Mouse (Mus musculus) forebrain, embryonic 14.5 days (tissue): ENCODE measurements around the gene Csf2rb2. TPM values are rescaled to one million over a fixed set of nuclear protein-coding genes. Genes with fewer than 3 reads are reported as not detected.
"Not testable (repeated sequence)": the region's sequence is repeated elsewhere in the genome, so short reads cannot be mapped to it uniquely, and the experiment has no call there.

Experiments used
- ATAC-seq: fragments of 200-750 bp; cut with Nextera tagmentation; 2 replicates; pipeline ENCODE4 v1.8.0; 2017; ENCODE audit warnings: mild to moderate bottlenecking, moderate library complexity
- DNase-seq: peaks from one replicate; pipeline ENCODE4 v3.0.0-alpha.2; 2015; ENCODE audit warnings: low spot score
- H3K27ac ChIP-seq: fragments of 300-500 bp; sonication (generic); 2 replicates; pipeline ENCODE4 v1.5.1; 2014; ENCODE audit warnings: low read depth, mild to moderate bottlenecking, control low read depth, low read length, moderate library complexity
- H3K27me3 ChIP-seq: fragments of 300-500 bp; sonication (generic); replicated peaks from 2 replicates; pipeline ENCODE4 v1.6.1; 2014; ENCODE audit warnings: low read length, control low read depth, mixed read lengths; ENCODE audit not compliant: control insufficient read depth, insufficient read depth
- H3K36me3 ChIP-seq: fragments of 300-500 bp; sonication (generic); 2 replicates; pipeline ENCODE4 v1.6.1; 2014; ENCODE audit warnings: low read length, control low read depth; ENCODE audit not compliant: control insufficient read depth, insufficient read depth
- H3K4me1 ChIP-seq: fragments of 300-500 bp; sonication (generic); 2 replicates; pipeline ENCODE4 v1.6.1; 2014; ENCODE audit warnings: antibody characterized with exemption, low read length, control low read depth; ENCODE audit not compliant: control insufficient read depth, insufficient read depth
- H3K4me2 ChIP-seq: fragments of 300-500 bp; sonication (generic); 2 replicates; pipeline ENCODE4 v1.6.1; 2014; ENCODE audit warnings: mild to moderate bottlenecking, control low read depth, low read length
- H3K4me3 ChIP-seq: fragments of 300-500 bp; sonication (generic); 2 replicates; pipeline ENCODE4 v1.5.1; 2014; ENCODE audit warnings: low read depth, low read length, control low read depth
- H3K9ac ChIP-seq: fragments of 300-500 bp; sonication (generic); 2 replicates; pipeline ENCODE4 v1.6.1; 2014; ENCODE audit warnings: mild to moderate bottlenecking, low read length, control low read depth, moderate library complexity
- H3K9me3 ChIP-seq: fragments of 300-500 bp; sonication (generic); replicated peaks from 2 replicates; pipeline ENCODE4 v1.6.1; 2016; ENCODE audit warnings: low read length, control low read depth, mixed read lengths; ENCODE audit not compliant: control insufficient read depth
- WGBS: fragments of 180-500 bp; shearing (Covaris S2); extraction: QIAGEN DNeasy Blood & Tissue Kit; methylation state at CpG from one replicate; pipeline ENCODE4 v1.1.7; 2014; 5-methylcytosine and 5-hydroxymethylcytosine counted together
- polyA plus RNA-seq: library from polyadenylated mRNA; unstranded; fragments of >200 nt; fragmentation: Nextera tagmentation; extraction: Ambion mirVana; gene quantifications from 2 replicates; pipeline ENCODE4 v1.2.1, GENCODE M21; 2014

Csf2rb2 gene
- polyA plus RNA-seq, 1 experiment from 2014 or later, result not detected

DNA sequence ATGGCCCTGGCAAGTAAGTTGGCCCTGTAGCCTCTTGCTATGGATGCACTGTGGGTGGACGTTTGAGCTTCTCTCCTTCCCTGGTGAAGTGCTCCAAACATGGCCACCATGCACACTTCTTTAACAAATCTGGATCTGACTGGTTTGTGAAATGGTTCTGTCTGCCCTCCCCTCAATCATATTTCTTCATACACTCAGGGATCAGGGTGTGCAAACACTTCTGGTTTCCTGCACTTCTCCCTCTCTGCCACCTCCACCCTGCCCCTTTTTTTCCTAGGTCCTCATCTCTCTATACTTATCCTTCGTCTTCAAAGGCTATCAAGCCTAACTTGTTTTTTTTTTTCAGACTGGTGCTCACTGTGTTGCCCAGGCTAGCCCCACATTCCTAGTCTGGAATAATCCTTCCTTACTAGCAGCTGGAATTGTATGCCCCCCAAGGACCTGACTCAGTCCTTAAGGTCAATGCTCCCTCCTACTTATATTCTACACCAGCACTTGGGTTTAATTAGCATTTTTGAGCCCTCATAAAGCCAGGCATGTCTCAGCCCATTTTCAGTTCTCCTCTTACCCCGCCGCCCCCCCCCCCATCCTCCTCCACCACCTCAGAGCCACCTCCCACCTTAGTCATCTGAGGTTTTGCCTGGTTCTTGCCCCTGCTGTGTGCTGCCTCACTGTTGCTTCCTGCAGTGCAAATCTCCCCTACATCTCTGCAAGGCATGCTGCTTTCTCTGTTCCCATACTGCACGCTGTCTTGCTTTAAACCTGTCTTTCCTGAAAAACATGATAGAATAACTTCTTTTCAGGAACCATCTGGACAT lies 26.2 kb upstream of the Csf2rb2 start:
- Histone ChIP-seq H3K27ac (no peak overlapping the region), H3K9ac (no peak overlapping the region), H3K4me2 (no peak overlapping the region), H3K4me3 (no peak overlapping the region), H3K4me1 (no peaks in the 10 kb centered on the region), H3K36me3 (no peaks in the 10 kb centered on the region), H3K27me3 (no peaks in the 10 kb centered on the region), H3K9me3 (no peaks in the 10 kb centered on the region)
- 71% methylated on average over 5 of the region's 5 CpGs for WGBS
- DNase-seq (no peak), ATAC-seq (no peak)

DNA sequence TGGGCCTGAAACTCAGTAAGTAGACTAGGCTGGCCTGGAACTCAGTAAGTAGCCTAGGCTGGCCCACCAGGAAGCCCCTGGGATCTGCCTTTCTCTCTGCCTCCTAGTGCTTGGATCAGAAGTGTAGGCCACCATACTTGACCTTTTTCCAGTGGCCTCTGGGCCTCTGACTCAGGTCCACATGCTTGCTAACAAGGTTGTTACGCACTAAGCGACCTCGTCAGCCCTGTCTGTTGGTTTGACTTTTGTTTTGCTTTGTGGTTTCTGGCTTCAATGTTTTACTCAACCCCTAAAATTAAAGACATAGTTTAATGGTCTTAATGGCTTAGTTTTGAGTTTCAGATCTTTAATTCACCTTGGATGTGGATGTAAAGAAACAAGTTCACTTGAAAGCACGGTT lies 25.2 kb upstream of the Csf2rb2 start:
- H3K4me1 ChIP-seq, result no peaks in the 10 kb centered on the region
- H3K27ac ChIP-seq, result no peak overlapping the region
- no peak for ATAC-seq
- no peaks in the 10 kb centered on the region for H3K36me3 ChIP-seq
- DNase-seq, result no peak
- WGBS, result 85% methylated on average over 4 of the region's 4 CpGs
- H3K9me3 ChIP-seq, result no peaks in the 10 kb centered on the region
- H3K9ac ChIP-seq, result no peak overlapping the region
- H3K4me3 ChIP-seq, result no peak overlapping the region
- no peaks in the 10 kb centered on the region for H3K27me3 ChIP-seq
- no peak overlapping the region for H3K4me2 ChIP-seq

DNA sequence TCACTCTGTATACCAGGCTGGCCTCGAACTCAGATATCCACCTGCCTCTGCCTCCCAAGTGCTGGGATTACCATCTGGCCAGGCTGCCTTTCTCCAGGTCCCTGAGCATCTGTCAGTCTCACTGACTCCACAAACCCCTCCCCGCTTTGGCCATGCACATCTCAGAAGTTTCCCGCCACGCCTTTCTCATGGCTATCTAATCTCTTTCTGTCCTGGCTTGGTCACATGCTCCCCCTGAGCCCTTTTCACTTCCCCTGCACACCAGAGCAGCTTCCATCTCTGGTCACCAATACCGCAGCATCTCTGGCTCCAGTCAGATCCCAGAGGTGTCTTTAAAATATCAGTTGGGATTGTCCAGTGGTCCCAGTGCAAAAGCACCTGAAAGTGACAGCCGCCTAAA lies 24.5 kb upstream of the Csf2rb2 start:
- not testable (repeated sequence) for H3K4me3 ChIP-seq, H3K36me3 ChIP-seq, H3K27ac ChIP-seq, ATAC-seq, H3K4me1 ChIP-seq, H3K9me3 ChIP-seq, H3K9ac ChIP-seq, H3K4me2 ChIP-seq, H3K27me3 ChIP-seq, DNase-seq
- WGBS, result 77% methylated on average over 6 of the region's 6 CpGs

DNA sequence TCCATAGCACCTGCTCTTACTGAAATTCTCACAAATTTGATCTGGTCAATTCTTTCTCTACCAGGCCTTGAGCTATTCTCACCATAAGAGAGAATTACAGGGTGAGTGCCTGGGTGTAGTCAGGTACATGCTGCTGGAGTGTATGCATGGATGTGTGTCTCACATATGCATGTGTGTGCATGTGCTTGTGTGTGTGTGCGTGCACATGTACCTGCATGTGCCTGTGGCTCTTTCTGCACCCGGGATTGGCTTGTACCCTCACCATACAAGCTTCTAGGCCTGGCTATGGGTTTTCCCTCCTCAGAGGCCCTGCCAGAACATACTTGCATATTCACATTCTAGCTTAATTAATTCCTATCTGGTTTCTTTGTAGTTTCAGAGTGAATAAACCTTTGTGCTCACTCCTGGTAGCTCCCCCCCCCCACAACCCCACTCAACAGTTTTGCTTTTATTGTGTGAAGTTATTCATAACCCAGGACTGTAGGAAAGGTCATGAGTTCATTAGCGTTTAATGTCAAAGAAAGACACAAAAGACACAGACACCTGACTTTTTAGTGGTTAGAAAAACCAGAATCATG lies 23.1 kb upstream of the Csf2rb2 start:
- Histone ChIP-seq H3K27ac (no peak overlapping the region), H3K4me2 (no peak overlapping the region), H3K4me1 (no peaks in the 10 kb centered on the region), H3K4me3 (no peak overlapping the region), H3K27me3 (no peaks in the 10 kb centered on the region), H3K36me3 (no peaks in the 10 kb centered on the region), H3K9me3 (no peaks in the 10 kb centered on the region), H3K9ac (no peak overlapping the region)
- no peak for ATAC-seq
- DNase-seq, result no peak
- 60% methylated on average over 3 of the region's 3 CpGs for WGBS

DNA sequence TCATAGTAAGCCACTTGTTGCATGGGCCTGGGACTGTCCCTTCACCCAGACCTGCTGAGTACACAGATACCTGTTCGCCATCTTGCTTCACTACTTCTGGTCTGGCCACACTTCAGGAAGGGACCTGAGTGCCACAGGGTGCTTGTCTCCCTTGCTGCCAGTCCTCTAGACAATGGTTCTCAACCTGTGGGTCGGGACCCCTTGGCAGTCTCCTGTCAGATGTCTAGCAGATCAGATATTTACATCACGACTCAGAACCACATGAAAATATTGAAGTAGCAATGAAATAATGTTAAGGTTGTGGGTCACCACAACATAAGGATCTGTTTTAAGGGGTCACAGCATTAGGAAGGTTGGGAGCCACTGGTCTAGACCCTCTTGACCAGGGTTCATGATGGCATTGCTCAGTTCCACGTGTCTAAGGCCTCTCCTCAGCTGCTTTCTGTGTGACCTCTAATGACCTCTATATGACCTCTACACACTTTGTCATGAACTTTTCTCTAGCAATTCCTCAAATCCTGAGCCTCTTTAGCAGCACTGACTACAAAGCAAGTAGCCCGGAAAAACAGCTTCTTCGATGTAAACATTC lies 22.3 kb upstream of the Csf2rb2 start:
- H3K27ac ChIP-seq, H3K4me2 ChIP-seq, H3K27me3 ChIP-seq, DNase-seq, ATAC-seq, H3K4me3 ChIP-seq, H3K36me3 ChIP-seq, H3K9ac ChIP-seq, H3K9me3 ChIP-seq, H3K4me1 ChIP-seq: not testable (repeated sequence)
- WGBS, result 87% methylated on average over 6 of the region's 6 CpGs

DNA sequence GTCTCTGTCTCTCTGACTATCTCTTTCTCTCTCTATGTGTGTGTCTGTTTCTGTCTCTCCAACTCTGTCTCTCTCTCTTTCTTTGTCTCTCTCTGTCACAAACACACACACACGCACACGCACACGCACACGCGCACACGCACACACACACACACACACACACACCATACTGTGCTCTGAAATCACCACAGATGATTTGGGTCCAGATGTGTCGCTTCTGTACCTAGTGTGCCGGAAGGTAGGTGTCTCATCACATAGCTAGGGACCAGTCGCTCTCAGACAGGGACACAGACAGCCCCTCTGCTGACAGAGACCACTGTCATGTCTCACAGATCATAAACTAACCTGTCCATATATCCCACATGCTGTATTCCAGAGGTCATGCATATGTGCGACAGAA lies 21.2 kb upstream of the Csf2rb2 start:
- H3K9ac ChIP-seq, result no peak overlapping the region
- ATAC-seq (no peak), DNase-seq (no peak)
- H3K4me2 ChIP-seq, result no peak overlapping the region
- WGBS, result 90% methylated on average over 10 of the region's 10 CpGs
- no peak overlapping the region for H3K27ac ChIP-seq
- H3K36me3 ChIP-seq, result no peaks in the 10 kb centered on the region
- no peaks in the 10 kb centered on the region for H3K9me3 ChIP-seq
- no peaks in the 10 kb centered on the region for H3K27me3 ChIP-seq
- no peaks in the 10 kb centered on the region for H3K4me1 ChIP-seq
- H3K4me3 ChIP-seq, result no peak overlapping the region

DNA sequence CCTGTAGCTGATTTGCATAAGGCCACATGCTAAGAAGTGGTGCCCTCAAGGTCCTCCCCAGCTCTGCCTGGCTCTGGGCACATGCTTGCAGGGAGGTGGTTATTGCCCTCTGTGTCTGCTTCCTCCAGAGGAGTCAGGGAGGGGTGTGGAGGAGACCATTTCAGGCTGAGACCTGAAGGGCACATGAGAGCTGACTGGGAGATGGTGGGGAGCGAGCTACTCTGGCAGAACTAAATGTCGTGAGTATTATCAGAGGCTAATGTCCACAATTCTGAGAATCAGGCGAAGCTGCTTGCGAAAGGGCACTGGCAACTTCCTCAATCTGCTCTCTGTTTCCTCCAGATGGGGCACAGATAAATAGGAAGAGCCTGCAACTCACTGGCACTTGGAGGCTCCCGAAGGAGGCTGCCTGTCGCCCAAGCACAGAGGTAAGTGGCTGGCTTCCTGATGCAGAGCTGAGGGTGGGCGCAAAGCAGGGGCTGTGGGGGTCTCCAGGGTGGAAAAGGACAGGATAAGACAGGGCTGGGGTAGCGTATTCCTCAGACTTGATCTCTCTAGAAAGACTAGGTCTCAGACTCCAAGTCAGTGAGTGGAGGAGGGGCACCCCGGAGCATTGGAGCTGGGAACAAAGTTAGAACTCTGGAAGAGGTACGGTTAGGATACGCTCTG lies 20.3 kb upstream of the Csf2rb2 start, which contains the start of gene Csf2rb:
Gene Csf2rb (plus strand): TSS at position 82 of the 669 bp plus-strand sequence.
- whole genome bisulfite sequencing, result 87% methylated on average over 11 of the region's 11 CpGs
- ATAC-seq, result no peak
- no peak within 1 kb of the TSS for H3K27ac ChIP-seq

DNA sequence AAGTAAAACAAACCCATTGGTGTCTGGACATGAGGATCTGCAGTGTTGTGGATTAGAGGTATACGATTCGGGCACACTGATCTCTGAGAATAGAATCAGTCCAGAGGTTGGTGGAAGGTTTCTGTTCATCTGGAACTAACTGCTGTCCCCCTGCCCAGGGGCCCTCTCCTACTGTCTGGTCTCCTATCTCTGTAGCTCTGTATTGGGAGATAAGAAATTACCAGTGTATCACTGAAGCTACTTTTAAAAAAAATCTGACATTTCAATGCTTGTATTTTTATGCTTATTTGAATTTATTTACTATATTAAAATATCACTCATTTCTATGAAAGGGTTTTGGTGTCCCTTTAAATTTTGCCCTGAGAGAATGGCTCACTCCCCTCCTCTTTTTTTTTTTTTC lies 18.8 kb upstream of the Csf2rb2 start:
- H3K4me1 ChIP-seq, result no peaks in the 10 kb centered on the region
- 88% methylated on average over 2 of the region's 2 CpGs for WGBS
- no peak overlapping the region for H3K4me3 ChIP-seq
- ATAC-seq (no peak), DNase-seq (no peak)
- H3K4me2 ChIP-seq, result no peak overlapping the region
- H3K27me3 ChIP-seq, result no peaks in the 10 kb centered on the region
- no peaks in the 10 kb centered on the region for H3K9me3 ChIP-seq
- H3K36me3 ChIP-seq, result no peaks in the 10 kb centered on the region
- H3K9ac ChIP-seq, result no peak overlapping the region
- no peak overlapping the region for H3K27ac ChIP-seq

More for the DNA sequence above, 20.3 kb upstream of the Csf2rb2 start, which contains the start of gene Csf2rb:
- Histone ChIP-seq H3K36me3 (no peaks in the 10 kb centered on the region), H3K4me2 (no peak within 1 kb of the TSS), H3K9ac (no peak within 1 kb of the TSS), H3K4me1 (no peaks in the 10 kb centered on the region), H3K27me3 (no peaks in the 10 kb centered on the region), H3K4me3 (no peak within 1 kb of the TSS), H3K9me3 (no peaks in the 10 kb centered on the region)
- no peak for DNase-seq
